Mouse (Mus musculus): ENCODE results near the gene Zfp462. TPM values are rescaled to one million over a fixed set of nuclear protein-coding genes. Genes with fewer than 3 reads are reported as not detected.
A peak's percentile ranks its signal among the peaks of the same experiment; 100 is the strongest.
"Not testable (repeated sequence)": the region's sequence is repeated elsewhere in the genome, so short reads cannot be mapped to it uniquely, and the experiment has no call there.

Zfp462 gene
- polyA plus RNA-seq, 1 experiment from 2014 or later: 22.6 TPM

GRCm38 (mm10) chr4:54979771-54980472 is 35.1 kb downstream of the Zfp462 start:
- H3K4me1 ChIP-seq (replicated peaks): peaks cover 22% of the 10 kb centered on the region
- 92% methylated on average over 13 of the region's 13 CpGs for WGBS
- ATAC-seq: no peak
- H3K4me3 ChIP-seq (replicated peaks): no peak overlapping the region
- no peak overlapping the region for H3K27ac ChIP-seq
- peaks cover 16% of the 10 kb centered on the region; the same call in 1 of the 2 replicates for H3K36me3 ChIP-seq
- H3K27me3 ChIP-seq: no peaks in the 10 kb centered on the region
- H3K4me2 ChIP-seq (replicated peaks): no peak overlapping the region
- H3K9me3 ChIP-seq: no peaks in the 10 kb centered on the region
- no peak overlapping the region for H3K9ac ChIP-seq (replicated peaks)

GRCm38 (mm10) chr4:54984502-54984901 is 39.7 kb downstream of the Zfp462 start:
- no peak overlapping the region for H3K4me3 ChIP-seq (replicated peaks)
- ATAC-seq: no peak
- H3K9me3 ChIP-seq: no peaks in the 10 kb centered on the region
- no peak overlapping the region for H3K4me2 ChIP-seq (replicated peaks)
- H3K36me3 ChIP-seq: peaks cover 13% of the 10 kb centered on the region
- H3K27me3 ChIP-seq: no peaks in the 10 kb centered on the region
- no peak overlapping the region for H3K9ac ChIP-seq (replicated peaks)
- no peak overlapping the region for H3K27ac ChIP-seq
- peaks cover 16% of the 10 kb centered on the region; the same call in 1 of the 2 replicates for H3K4me1 ChIP-seq (replicated peaks)
- WGBS: 95% methylated on average over 2 of the region's 2 CpGs

GRCm38 (mm10) chr4:54986671-54987070 is 41.8 kb downstream of the Zfp462 start:
- Histone ChIP-seq H3K27ac (no peak overlapping the region), H3K4me3 (replicated peaks) (no peak overlapping the region), H3K27me3 (no peaks in the 10 kb centered on the region), H3K36me3 (peaks cover 6% of the 10 kb centered on the region), H3K4me1 (replicated peaks) (peaks cover 16% of the 10 kb centered on the region; the same call in 1 of the 2 replicates), H3K4me2 (replicated peaks) (no peak overlapping the region), H3K9me3 (no peaks in the 10 kb centered on the region), H3K9ac (replicated peaks) (no peak overlapping the region)
- no peak for ATAC-seq
- WGBS: 93% methylated on average over 4 of the region's 4 CpGs

GRCm38 (mm10) chr4:54987256-54987655 is 42.4 kb downstream of the Zfp462 start:
- peaks cover 9% of the 10 kb centered on the region for H3K36me3 ChIP-seq

GRCm38 (mm10) chr4:54987926-54988325 is 43.1 kb downstream of the Zfp462 start:
- Histone ChIP-seq H3K9me3 (no peaks in the 10 kb centered on the region), H3K27me3 (no peaks in the 10 kb centered on the region), H3K4me1 (replicated peaks) (peaks cover 21% of the 10 kb centered on the region), H3K4me3 (replicated peaks) (no peak overlapping the region), H3K4me2 (replicated peaks) (no peak overlapping the region), H3K9ac (replicated peaks) (no peak overlapping the region), H3K27ac (no peak overlapping the region), H3K36me3 (peaks cover 9% of the 10 kb centered on the region)
- no peak for ATAC-seq
- WGBS: 88% methylated on average over 1 of the region's 1 CpGs

More at GRCm38 (mm10) chr4:54987256-54987655, 42.4 kb downstream of the Zfp462 start:
- no peak overlapping the region for H3K4me2 ChIP-seq (replicated peaks)
- H3K27me3 ChIP-seq: no peaks in the 10 kb centered on the region
- no peaks in the 10 kb centered on the region for H3K9me3 ChIP-seq
- H3K4me1 ChIP-seq (replicated peaks): peaks cover 21% of the 10 kb centered on the region
- no peak overlapping the region for H3K9ac ChIP-seq (replicated peaks)
- ATAC-seq: no peak
- WGBS: 59% methylated on average over 3 of the region's 3 CpGs
- H3K27ac ChIP-seq: no peak overlapping the region
- H3K4me3 ChIP-seq (replicated peaks): no peak overlapping the region

GRCm38 (mm10) chr4:54991973-54992372 is 47.1 kb downstream of the Zfp462 start:
- H3K27ac ChIP-seq: peak overlapping the region; percentile 14; the same call in 1 of the 2 replicates
- H3K9ac ChIP-seq (replicated peaks): no peak overlapping the region
- peaks cover 18% of the 10 kb centered on the region for H3K4me1 ChIP-seq (replicated peaks)
- H3K4me3 ChIP-seq (replicated peaks): no peak overlapping the region
- WGBS: 67% methylated on average over 5 of the region's 5 CpGs
- H3K4me2 ChIP-seq (replicated peaks): no peak overlapping the region
- no peaks in the 10 kb centered on the region for H3K9me3 ChIP-seq
- ATAC-seq: no peak
- H3K27me3 ChIP-seq: no peaks in the 10 kb centered on the region
- H3K36me3 ChIP-seq: peaks cover 17% of the 10 kb centered on the region

GRCm38 (mm10) chr4:54993001-54993400 is 48.2 kb downstream of the Zfp462 start:
- not testable (repeated sequence) for H3K4me3 ChIP-seq (replicated peaks); H3K9me3 ChIP-seq; H3K9ac ChIP-seq (replicated peaks); H3K4me2 ChIP-seq (replicated peaks); ATAC-seq; H3K27ac ChIP-seq; H3K27me3 ChIP-seq
- peaks cover 12% of the 10 kb centered on the region for H3K4me1 ChIP-seq (replicated peaks)
- peaks cover 17% of the 10 kb centered on the region for H3K36me3 ChIP-seq

- WGBS: 90% methylated on average over 1 of the region's 1 CpGs
- Histone ChIP-seq H3K9ac (replicated peaks) (no peak overlapping the region), H3K4me1 (replicated peaks) (peaks cover 14% of the 10 kb centered on the region)
These were observed 50.4 kb downstream of the Zfp462 start for GRCm38 (mm10) chr4:54995258-54995657.

GRCm38 (mm10) chr4:54996064-54996463 is 51.2 kb downstream of the Zfp462 start:
- no peak overlapping the region for H3K4me2 ChIP-seq (replicated peaks)
- H3K36me3 ChIP-seq: peaks cover 23% of the 10 kb centered on the region
- H3K9me3 ChIP-seq: no peaks in the 10 kb centered on the region
- no peak overlapping the region for H3K27ac ChIP-seq
- no peak overlapping the region for H3K9ac ChIP-seq (replicated peaks)
- no peak overlapping the region for H3K4me3 ChIP-seq (replicated peaks)
- ATAC-seq: no peak
- H3K27me3 ChIP-seq: no peaks in the 10 kb centered on the region
- H3K4me1 ChIP-seq (replicated peaks): peaks cover 14% of the 10 kb centered on the region
- 95% methylated on average over 2 of the region's 2 CpGs for WGBS

More at GRCm38 (mm10) chr4:54995258-54995657, 50.4 kb downstream of the Zfp462 start:
- Histone ChIP-seq H3K9me3 (no peaks in the 10 kb centered on the region), H3K27me3 (no peaks in the 10 kb centered on the region), H3K27ac (no peak overlapping the region), H3K4me3 (replicated peaks) (no peak overlapping the region), H3K36me3 (peaks cover 21% of the 10 kb centered on the region), H3K4me2 (replicated peaks) (no peak overlapping the region)
- no peak for ATAC-seq

- H3K27me3 ChIP-seq: no peaks in the 10 kb centered on the region
These were observed 53.4 kb downstream of the Zfp462 start for GRCm38 (mm10) chr4:54998146-54998841.

GRCm38 (mm10) chr4:54999556-54999955 is 54.7 kb downstream of the Zfp462 start:
- no peak overlapping the region for H3K4me2 ChIP-seq (replicated peaks)
- H3K4me1 ChIP-seq (replicated peaks): peaks cover 28% of the 10 kb centered on the region
- H3K27me3 ChIP-seq: no peaks in the 10 kb centered on the region
- H3K9ac ChIP-seq (replicated peaks): no peak overlapping the region
- no peak overlapping the region for H3K27ac ChIP-seq
- ATAC-seq: no peak
- WGBS: 95% methylated on average over 5 of the region's 5 CpGs
- H3K4me3 ChIP-seq (replicated peaks): no peak overlapping the region
- H3K9me3 ChIP-seq: no peaks in the 10 kb centered on the region
- peaks cover 27% of the 10 kb centered on the region for H3K36me3 ChIP-seq

More at GRCm38 (mm10) chr4:54998146-54998841, 53.4 kb downstream of the Zfp462 start:
- no peaks in the 10 kb centered on the region for H3K9me3 ChIP-seq
- ATAC-seq: no peak
- H3K36me3 ChIP-seq: peaks cover 24% of the 10 kb centered on the region
- no peak overlapping the region for H3K4me2 ChIP-seq (replicated peaks)
- 87% methylated on average over 9 of the region's 9 CpGs for WGBS
- peaks cover 15% of the 10 kb centered on the region for H3K4me1 ChIP-seq (replicated peaks)
- no peak overlapping the region for H3K9ac ChIP-seq (replicated peaks)
- no peak overlapping the region for H3K4me3 ChIP-seq (replicated peaks)
- H3K27ac ChIP-seq: no peak overlapping the region

- H3K27ac ChIP-seq: no peak overlapping the region
- H3K27me3 ChIP-seq: no peaks in the 10 kb centered on the region
- H3K4me3 ChIP-seq (replicated peaks): no peak overlapping the region
- H3K9me3 ChIP-seq: no peaks in the 10 kb centered on the region
- peaks cover 46% of the 10 kb centered on the region for H3K4me1 ChIP-seq (replicated peaks)
- no peak overlapping the region for H3K4me2 ChIP-seq (replicated peaks)
- 87% methylated on average over 3 of the region's 3 CpGs for WGBS
- H3K9ac ChIP-seq (replicated peaks): no peak overlapping the region
- peaks cover 19% of the 10 kb centered on the region for H3K36me3 ChIP-seq
- no peak for ATAC-seq
These were observed 56.5 kb downstream of the Zfp462 start for GRCm38 (mm10) chr4:55001386-55001785.
